Mouse (Mus musculus) T-cell, adult 66 days (primary cell): ENCODE measurements around the gene C1galt1c1. TPM values are rescaled to one million over a fixed set of nuclear protein-coding genes. Genes with fewer than 3 reads are reported as not detected.

ENCODE experiments used
- total RNA-seq, 2 experiments: library from RNA; stranded (reverse); gene quantifications; 3 replicates in 1 of 2; 4 replicates in 1 of 2; pipeline ENCODE4 v1.2.4; 2023

The C1galt1c1 gene
- 10 to 100 TPM; 12.9 to 13.3 TPM for total RNA-seq

DNA sequence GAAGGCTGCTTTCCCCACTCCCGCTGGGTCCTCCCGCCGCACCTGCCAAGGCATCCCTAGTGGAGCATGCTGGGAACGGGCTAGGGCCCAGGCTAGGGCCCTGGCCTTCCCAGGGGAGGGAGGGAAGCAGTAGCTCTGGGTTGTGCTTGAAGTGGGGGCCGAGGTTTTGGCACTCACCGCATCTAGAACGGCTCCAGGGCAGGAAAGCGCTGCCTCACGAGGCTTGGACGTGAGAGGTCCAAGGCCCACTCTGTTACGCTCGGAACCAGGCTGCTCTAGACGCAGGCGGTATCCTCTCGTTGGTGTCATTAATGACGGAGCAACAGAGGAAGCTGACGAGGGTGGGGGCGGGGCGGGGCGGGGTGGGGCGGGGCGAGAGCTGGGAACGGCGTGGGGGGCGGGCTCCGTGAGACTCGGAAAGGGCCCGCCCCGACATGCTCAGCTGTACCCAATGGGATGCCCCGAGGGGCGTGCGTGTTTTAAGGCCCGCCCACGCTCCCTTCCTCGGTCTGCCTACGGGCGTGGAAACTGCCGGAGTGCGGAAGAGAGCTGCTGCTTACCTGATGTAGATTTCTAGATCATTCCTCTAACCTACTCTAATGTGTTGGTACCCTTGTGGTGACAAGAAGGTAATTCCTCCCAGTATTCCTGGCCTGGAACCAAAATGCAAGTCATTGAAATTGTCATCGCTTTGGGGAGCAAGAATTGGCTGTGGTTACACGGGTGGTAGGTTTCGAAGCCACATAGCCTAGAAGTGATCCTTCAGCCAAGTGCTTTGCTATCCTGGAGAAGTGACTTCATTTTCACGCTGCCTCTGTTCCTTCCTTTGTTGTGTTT is at the start of gene C1galt1c1:
C1galt1c1 (minus strand) TSS at position 287 of the 837 bp plus-strand sequence.

DNA sequence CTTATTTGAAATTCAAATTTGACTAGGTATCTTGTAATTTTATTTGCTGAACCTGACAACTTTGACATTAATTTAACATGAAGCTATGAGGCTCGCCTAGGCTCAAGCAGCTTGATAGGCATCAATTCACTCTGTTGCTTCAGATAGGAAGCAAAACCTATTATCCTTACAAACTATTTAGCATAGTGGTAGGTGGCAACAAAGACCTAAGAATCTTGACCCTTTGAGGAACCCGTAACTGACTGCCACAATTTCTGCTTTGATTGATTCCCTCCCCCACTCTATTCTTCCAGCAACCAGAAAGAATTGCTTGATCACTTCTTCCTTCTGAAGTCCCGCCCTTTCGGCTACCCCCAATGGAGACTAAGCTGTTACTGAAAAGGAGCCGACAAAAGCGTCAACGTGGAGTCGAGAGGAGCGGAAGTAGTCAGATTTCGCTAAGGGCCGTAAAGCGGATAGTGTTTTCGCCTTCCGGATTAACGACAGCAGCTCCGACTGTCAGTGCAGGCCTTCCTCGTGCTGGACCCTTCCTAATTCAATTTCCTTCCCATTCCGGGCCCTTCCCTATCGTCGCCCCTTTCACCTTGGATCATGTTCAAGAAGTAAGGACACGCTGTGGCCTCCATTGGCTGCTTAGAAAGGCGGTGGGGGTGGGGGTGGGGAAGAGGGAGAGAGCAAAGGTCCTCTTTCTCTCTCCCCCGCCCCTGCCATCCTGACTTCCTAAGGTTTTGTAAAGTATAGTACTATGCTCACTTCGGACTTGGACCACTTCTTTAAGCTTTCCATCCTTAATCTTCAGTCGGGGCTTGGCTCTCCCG is 34.5 kb downstream of the C1galt1c1 start, which contains the start of gene Mcts1:
Mcts1 (plus strand) TSS at position 402 of the 818 bp plus-strand sequence.

Other genes with a start within 250 kb of the C1galt1c1 start
- 10 to 100 TPM; 31.3 to 33.6 TPM for gene Lamp2, start 178.6 kb downstream of the C1galt1c1 start, total RNA-seq
- 10 to 100 TPM; 35.2 to 36.0 TPM for gene Cul4b, start 58.9 kb downstream of the C1galt1c1 start, total RNA-seq
- gene Mcts1, start 34.5 kb downstream of the C1galt1c1 start, total RNA-seq = 10 to 100 TPM; 61.6 to 62.0 TPM
- gene 6030498E09Rik, start 137.6 kb upstream of the C1galt1c1 start, total RNA-seq = not detected